14 mouse cellular contexts compared by ENCODE assay signal in the genomic region with DNA sequence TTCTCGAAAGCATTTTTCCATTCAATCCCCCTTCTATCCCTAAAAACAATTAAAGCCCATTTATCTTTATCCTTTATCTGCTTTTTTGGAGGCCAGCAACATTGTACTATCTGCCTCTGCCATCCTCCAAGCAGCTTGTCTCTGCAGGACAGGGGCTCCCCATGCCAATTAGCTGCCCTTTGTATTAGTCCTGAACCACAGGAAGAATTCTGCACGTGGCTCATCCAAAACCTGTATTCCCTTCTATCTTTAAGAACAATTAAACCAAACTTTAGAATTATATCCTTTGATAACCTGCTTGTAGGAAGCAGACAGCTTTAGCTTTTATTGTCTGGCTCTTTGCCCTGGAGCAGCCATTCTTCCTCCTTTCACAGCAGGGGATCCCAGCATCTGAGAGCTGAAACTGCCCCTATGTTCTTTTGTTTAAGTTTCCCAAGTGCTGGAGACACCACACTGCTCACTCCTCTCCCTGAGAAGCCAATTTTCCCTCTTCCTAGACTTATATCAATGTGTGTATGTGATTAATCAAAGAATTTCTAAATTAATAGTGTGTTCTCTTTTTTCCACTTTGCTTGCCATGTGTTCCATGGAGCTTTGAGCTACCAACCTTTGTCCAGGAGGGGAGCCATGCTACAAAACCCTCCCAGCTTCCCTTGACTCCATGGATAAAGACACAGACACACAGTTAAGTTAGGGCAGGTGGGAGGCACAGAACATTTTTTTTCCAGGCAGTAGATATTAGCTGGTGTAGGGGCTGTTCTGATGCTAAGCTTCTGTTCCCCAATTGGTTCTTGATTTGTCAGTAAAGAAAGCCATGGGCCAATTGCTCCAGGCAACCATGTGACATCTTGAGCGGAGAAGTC.
DNase-seq lines count a peak whose midpoint lies in the region; ATAC-seq and TF ChIP-seq lines count a peak whose summit lies in the region.
"Had no signal": no experiment of that assay in that cellular context is flagged by ENCODE, and none has a peak within 500 bp of the region (broad histone marks: within the 10 kb centered on the region; RNA-seq: fewer than 3 reads in every experiment).

No protein-coding gene starts in this region.

- TF ChIP-seq CTCF in brain, embryonic 14.5 days (IDR thresholded peaks at IDR 0.05; ENCODE audit: borderline replicate concordance, extremely low read depth, insufficient read depth, insufficient read length) = no peak

- WGBS in kidney, embryonic 15.5 days = 57% methylated on average over 3 of the region's 3 CpGs
- 28% methylated on average over 3 of the region's 3 CpGs for WGBS in hindbrain, embryonic 16.5 days

- no peak for TF ChIP-seq POLR2A in brain, embryonic 14.5 days (IDR thresholded peaks at IDR 0.05; ENCODE audit: borderline replicate concordance, extremely low read depth, insufficient read depth, insufficient read length, poor library complexity, severe bottlenecking)

- H3K27ac ChIP-seq in kidney, embryonic 15.5 days = no peak overlapping the region
- H3K27ac ChIP-seq in hindbrain, embryonic 16.5 days (ENCODE audit: low read depth, low read length) = no peak overlapping the region

- H3K27me3 ChIP-seq in kidney, embryonic 15.5 days = no peaks in the 10 kb centered on the region
- H3K27me3 ChIP-seq in hindbrain, embryonic 16.5 days (replicated peaks; ENCODE audit: control insufficient read depth, insufficient read depth, low read length) = no peaks in the 10 kb centered on the region

- peak; percentile 8 for DNase-seq in kidney, postnatal 10 days
- peak; percentile 70 for DNase-seq in brain, embryonic 14.5 days (ENCODE audit: low read depth)
- DNase-seq in retina, postnatal 1 day = peak; percentile 36
- no peak for DNase-seq in right cerebral cortex, adult 18-20 months
- no peak for DNase-seq in left cerebral cortex, adult 18-20 months (ENCODE audit: low spot score in 2 of 2)
- DNase-seq: heart, adult 11 months; heart, postnatal 36 days; kidney, adult 2 months; lung, postnatal 4 days; right cerebral cortex, postnatal 14 days had no signal

- ATAC-seq in kidney, embryonic 15.5 days (replicated peaks; ENCODE audit: low FRiP score) = no peak
- ATAC-seq in hindbrain, embryonic 16.5 days = peak; percentile 56; the same call in 1 of the 2 replicates
- ATAC-seq: CD4-positive, CD25-positive, alpha-beta regulatory T cell, adult 4 months had no signal

- no peaks in the 10 kb centered on the region for H3K9me3 ChIP-seq in kidney, embryonic 15.5 days (replicated peaks)
- H3K9me3 ChIP-seq in hindbrain, embryonic 16.5 days (ENCODE audit: control insufficient read depth, low read length) = no peaks in the 10 kb centered on the region

- H3K4me3 ChIP-seq in kidney, embryonic 15.5 days (replicated peaks) = no peak overlapping the region
- H3K4me3 ChIP-seq in hindbrain, embryonic 16.5 days (ENCODE audit: low read length) = no peak overlapping the region
- H3K4me3 ChIP-seq: myocyte had no signal

- no peak overlapping the region for H3K9ac ChIP-seq in kidney, embryonic 15.5 days
- H3K9ac ChIP-seq in hindbrain, embryonic 16.5 days (ENCODE audit: low read depth, low read length) = no peak overlapping the region

- no peaks in the 10 kb centered on the region for H3K36me3 ChIP-seq in kidney, embryonic 15.5 days
- H3K36me3 ChIP-seq in hindbrain, embryonic 16.5 days (ENCODE audit: control insufficient read depth, insufficient read depth, low read length) = no peaks in the 10 kb centered on the region

- no peaks in the 10 kb centered on the region for H3K4me1 ChIP-seq in kidney, embryonic 15.5 days
- H3K4me1 ChIP-seq in hindbrain, embryonic 16.5 days (ENCODE audit: control insufficient read depth, insufficient read depth, low read depth, low read length) = no peaks in the 10 kb centered on the region

- no peak overlapping the region for H3K4me2 ChIP-seq in kidney, embryonic 15.5 days
- H3K4me2 ChIP-seq in hindbrain, embryonic 16.5 days (ENCODE audit: low read length) = no peak overlapping the region

Comparison
In these comparisons a context has a peak if more than half of its experiments do, and no peak if none do; other contexts are left out.
1. DNase-seq: peak in kidney, postnatal 10 days (single experiment), brain, embryonic 14.5 days (single experiment) and retina, postnatal 1 day (single experiment); none in right cerebral cortex, adult 18-20 months (single experiment) and left cerebral cortex, adult 18-20 months (0 of 2).